Mouse (Mus musculus): ENCODE data around the gene Cebpzos.

- TF ChIP-seq EP300 (IDR thresholded peaks at IDR 0.05; ENCODE audit: low read depth) (no peak), CTCF (IDR thresholded peaks at IDR 0.05; ENCODE audit: low read depth) (no peak)
Observed at GRCm38 (mm10) chr17:78952070-78952469, 35.8 kb downstream of the Cebpzos start.
